Mouse (Mus musculus): ENCODE results near the gene Abca7. TPM values are rescaled to one million over a fixed set of nuclear protein-coding genes. Genes with fewer than 3 reads are reported as not detected.

The Abca7 gene
- polyA plus RNA-seq, 2 experiments: 2.4 to 6.2 TPM

GRCm38 (mm10) chr10:80017361-80017760 lies 21.1 kb downstream of the Abca7 start:
- H3K27ac ChIP-seq (replicated peaks; ENCODE audit: low read depth, low read length): no peak overlapping the region
- no peak overlapping the region for H3K4me2 ChIP-seq (replicated peaks; ENCODE audit: low read depth, low read length, severe bottlenecking)
- H3K9me3 ChIP-seq (ENCODE audit: control insufficient read depth, low read length): no peaks in the 10 kb centered on the region
- DNase-seq (ENCODE audit: low spot score) (no peak), ATAC-seq (ENCODE audit: low FRiP score, low read depth) (no peak)
- peaks cover 36% of the 10 kb centered on the region for H3K27me3 ChIP-seq (ENCODE audit: control insufficient read depth, insufficient read depth, low read length)
- H3K4me3 ChIP-seq (replicated peaks; ENCODE audit: low read length): no peak overlapping the region
- WGBS: 72% methylated on average over 3 of the region's 3 CpGs
- no peaks in the 10 kb centered on the region for H3K36me3 ChIP-seq (ENCODE audit: control insufficient read depth, insufficient read depth, low read length)
- H3K4me1 ChIP-seq (ENCODE audit: control insufficient read depth, insufficient read depth, low read length): peaks cover 10% of the 10 kb centered on the region
- TF ChIP-seq POLR2A (IDR thresholded peaks at IDR 0.05; ENCODE audit: borderline replicate concordance, extremely low read depth, insufficient read depth, insufficient read length): no peak
- H3K9ac ChIP-seq (ENCODE audit: low read depth, low read length, severe bottlenecking): no peak overlapping the region

GRCm38 (mm10) chr10:80017771-80018170 lies 21.5 kb downstream of the Abca7 start:
- no peak overlapping the region for H3K27ac ChIP-seq (replicated peaks; ENCODE audit: low read depth, low read length)
- H3K4me3 ChIP-seq (replicated peaks; ENCODE audit: low read length): no peak overlapping the region
- H3K27me3 ChIP-seq (ENCODE audit: control insufficient read depth, insufficient read depth, low read length): peaks cover 31% of the 10 kb centered on the region
- no peak overlapping the region for H3K4me2 ChIP-seq (replicated peaks; ENCODE audit: low read depth, low read length, severe bottlenecking)
- TF ChIP-seq POLR2A (IDR thresholded peaks at IDR 0.05; ENCODE audit: borderline replicate concordance, extremely low read depth, insufficient read depth, insufficient read length): no peak
- DNase-seq (ENCODE audit: low spot score) (no peak), ATAC-seq (ENCODE audit: low FRiP score, low read depth) (no peak)
- no peaks in the 10 kb centered on the region for H3K9me3 ChIP-seq (ENCODE audit: control insufficient read depth, low read length)
- peaks cover 10% of the 10 kb centered on the region for H3K4me1 ChIP-seq (ENCODE audit: control insufficient read depth, insufficient read depth, low read length)
- 82% methylated on average over 14 of the region's 14 CpGs for WGBS
- no peaks in the 10 kb centered on the region for H3K36me3 ChIP-seq (ENCODE audit: control insufficient read depth, insufficient read depth, low read length)
- H3K9ac ChIP-seq (ENCODE audit: low read depth, low read length, severe bottlenecking): no peak overlapping the region

- 0 out of 2 replicates have a peak overlapping the region, but pooled peaks have one; percentile 5 for H3K4me2 ChIP-seq (replicated peaks; ENCODE audit: low read depth, low read length, severe bottlenecking)
- H3K27me3 ChIP-seq (ENCODE audit: control insufficient read depth, insufficient read depth, low read length): peaks cover 21% of the 10 kb centered on the region
- WGBS: 8% methylated on average over 14 of the region's 15 CpGs
- TF ChIP-seq POLR2A (IDR thresholded peaks at IDR 0.05; ENCODE audit: borderline replicate concordance, extremely low read depth, insufficient read depth, insufficient read length): no peak
- no peaks in the 10 kb centered on the region for H3K36me3 ChIP-seq (ENCODE audit: control insufficient read depth, insufficient read depth, low read length)
- H3K4me3 ChIP-seq (replicated peaks; ENCODE audit: low read length): no peak overlapping the region; the same call in 1 of the 2 replicates
- ATAC-seq (ENCODE audit: low FRiP score, low read depth): no peak
- no peak overlapping the region for H3K9ac ChIP-seq (ENCODE audit: low read depth, low read length, severe bottlenecking)
- DNase-seq (ENCODE audit: low spot score): no peak
- H3K27ac ChIP-seq (replicated peaks; ENCODE audit: low read depth, low read length): no peak overlapping the region
- H3K4me1 ChIP-seq (ENCODE audit: control insufficient read depth, insufficient read depth, low read length): peaks cover 10% of the 10 kb centered on the region
- H3K9me3 ChIP-seq (ENCODE audit: control insufficient read depth, low read length): no peaks in the 10 kb centered on the region
These were observed 22.5 kb downstream of the Abca7 start for GRCm38 (mm10) chr10:80018739-80019297.

DNA sequence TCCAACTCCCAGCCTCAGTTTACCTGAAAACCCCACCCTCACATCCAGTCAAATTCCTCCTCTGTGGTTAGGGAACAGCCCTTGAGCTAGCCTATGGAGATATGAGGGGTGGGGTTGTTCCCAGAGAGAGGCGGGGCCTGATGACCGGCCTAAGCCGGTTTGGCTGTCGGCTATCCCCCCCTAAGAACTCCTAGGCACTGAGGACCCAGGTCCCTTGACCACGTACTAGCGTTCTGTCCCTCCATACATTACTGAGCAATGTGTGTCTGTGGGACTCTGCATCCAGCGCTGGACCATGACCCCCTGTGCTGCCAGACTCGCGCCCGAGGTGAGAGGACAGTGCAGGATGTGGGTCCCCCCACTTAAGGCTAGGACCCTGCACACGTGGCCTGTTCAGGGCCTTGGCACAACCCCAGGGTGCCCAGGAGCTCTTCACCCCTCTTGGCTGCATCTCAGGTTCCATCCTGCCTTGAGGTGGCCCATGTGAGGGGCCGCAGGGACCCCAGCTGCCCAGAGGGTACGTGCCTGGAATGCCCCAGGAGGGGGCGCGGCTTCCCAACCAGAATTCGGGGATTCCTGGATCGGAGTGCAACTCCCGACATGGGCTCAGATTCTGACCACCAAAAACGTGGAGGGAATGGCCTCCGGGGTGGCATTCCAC lies 23.3 kb downstream of the Abca7 start:
- Histone ChIP-seq H3K27me3 (ENCODE audit: control insufficient read depth, insufficient read depth, low read length) (peaks cover 13% of the 10 kb centered on the region), H3K4me3 (replicated peaks; ENCODE audit: low read length) (peak overlapping the region; percentile 22), H3K36me3 (ENCODE audit: control insufficient read depth, insufficient read depth, low read length) (no peaks in the 10 kb centered on the region), H3K27ac (replicated peaks; ENCODE audit: low read depth, low read length) (no peak overlapping the region), H3K9ac (ENCODE audit: low read depth, low read length, severe bottlenecking) (peak overlapping the region; percentile 50), H3K9me3 (ENCODE audit: control insufficient read depth, low read length) (no peaks in the 10 kb centered on the region), H3K4me1 (ENCODE audit: control insufficient read depth, insufficient read depth, low read length) (peaks cover 10% of the 10 kb centered on the region), H3K4me2 (replicated peaks; ENCODE audit: low read depth, low read length, severe bottlenecking) (peak overlapping the region; percentile 41)
- DNase-seq (ENCODE audit: low spot score): no peak
- ATAC-seq (ENCODE audit: low FRiP score, low read depth): peak; percentile 53
- no peak for TF ChIP-seq POLR2A (IDR thresholded peaks at IDR 0.05; ENCODE audit: borderline replicate concordance, extremely low read depth, insufficient read depth, insufficient read length)
- WGBS: 4% methylated on average over 20 of the region's 20 CpGs

GRCm38 (mm10) chr10:80020191-80020590 lies 23.9 kb downstream of the Abca7 start:
- Histone ChIP-seq H3K27ac (replicated peaks; ENCODE audit: low read depth, low read length) (no peak overlapping the region), H3K9me3 (ENCODE audit: control insufficient read depth, low read length) (no peaks in the 10 kb centered on the region), H3K4me3 (replicated peaks; ENCODE audit: low read length) (peak overlapping the region; percentile 22), H3K36me3 (ENCODE audit: control insufficient read depth, insufficient read depth, low read length) (no peaks in the 10 kb centered on the region), H3K9ac (ENCODE audit: low read depth, low read length, severe bottlenecking) (peak overlapping the region; percentile 50), H3K4me1 (ENCODE audit: control insufficient read depth, insufficient read depth, low read length) (peaks cover 10% of the 10 kb centered on the region), H3K4me2 (replicated peaks; ENCODE audit: low read depth, low read length, severe bottlenecking) (peak overlapping the region; percentile 41), H3K27me3 (ENCODE audit: control insufficient read depth, insufficient read depth, low read length) (peaks cover 7% of the 10 kb centered on the region)
- DNase-seq (ENCODE audit: low spot score) (no peak), ATAC-seq (ENCODE audit: low FRiP score, low read depth) (no peak)
- WGBS: 27% methylated on average over 11 of the region's 11 CpGs
- no peak for TF ChIP-seq POLR2A (IDR thresholded peaks at IDR 0.05; ENCODE audit: borderline replicate concordance, extremely low read depth, insufficient read depth, insufficient read length)
